Mouse (Mus musculus): ENCODE measurements at regions not wholly inside any gene's neighbourhood (a gene's known extent, or its start where the extent isn't known, plus 50 kb on each side); places are given as distances from the start of the nearest gene placed in this dataset.
"Not testable (repeated sequence)": the region's sequence is repeated elsewhere in the genome, so short reads cannot be mapped to it uniquely, and the experiment has no call there.

- in situ Hi-C loops (cut with MboI, MseI) = no loop called here
These were observed 275.5 kb upstream of the Hsf2 start for GRCm38 (mm10) chr10:57210701-57211100.

GRCm38 (mm10) chr10:57231117-57231516 lies 255.1 kb upstream of the Hsf2 start:
- in situ Hi-C loops (cut with MboI, MseI) = no loop called here

GRCm38 (mm10) chr10:57281220-57281619 lies 205.0 kb upstream of the Hsf2 start:
- in situ Hi-C loops (cut with MboI, MseI) = loop anchor here in 1 of 2 experiments (10.0 kb wide), 1 partner anchor 456 kb away; no protein-coding TSS in a partner anchor

- in situ Hi-C loops (cut with MboI, MseI) = loop anchor here in 1 of 2 experiments (10.0 kb wide), 1 partner anchor 458 kb away; no protein-coding TSS in a partner anchor
These were observed 203.3 kb upstream of the Hsf2 start for GRCm38 (mm10) chr10:57282896-57283295.

- in situ Hi-C loops (cut with MboI, MseI) = no loop called here
These were observed 194.6 kb upstream of the Hsf2 start for GRCm38 (mm10) chr10:57291596-57291995.

- in situ Hi-C loops (cut with MboI, MseI) = no loop called here
These were observed 172.4 kb upstream of the Hsf2 start for GRCm38 (mm10) chr10:57313799-57314198.

- in situ Hi-C loops (cut with MboI, MseI) = loop anchor here in 1 of 2 experiments (5.0 kb wide), 1 partner anchor 40 kb away; no protein-coding TSS in a partner anchor
These were observed 169.1 kb upstream of the Hsf2 start for GRCm38 (mm10) chr10:57317067-57317466.

- in situ Hi-C loops (cut with MboI, MseI) = loop anchor here in 1 of 2 experiments (5.0 kb wide), 1 partner anchor 42 kb away; no protein-coding TSS in a partner anchor
These were observed 167.0 kb upstream of the Hsf2 start for GRCm38 (mm10) chr10:57319171-57319570.

- in situ Hi-C loops (cut with MboI, MseI) = no loop called here
These were observed 163.3 kb upstream of the Hsf2 start for GRCm38 (mm10) chr10:57322717-57323424.

- in situ Hi-C loops (cut with MboI, MseI) = no loop called here
These were observed 162.0 kb upstream of the Hsf2 start for GRCm38 (mm10) chr10:57324226-57324625.

GRCm38 (mm10) chr10:57362781-57363180 lies 123.4 kb upstream of the Hsf2 start:
- in situ Hi-C loops (cut with MboI, MseI) = not testable (repeated sequence)
